Mouse (Mus musculus) layer of hippocampus, adult 8-10 months (tissue): ENCODE results near the gene Lancl2. TPM values are rescaled to one million over a fixed set of nuclear protein-coding genes. Genes with fewer than 3 reads are reported as not detected.

Experiments
- DNase-seq, 2 experiments: peaks; one replicate each; pipeline ENCODE4 v3.0.0; 2022; ENCODE audit warnings: low spot score in 2 of 2
- total RNA-seq, 4 experiments: library from RNA; stranded (reverse); gene quantifications; 2 replicates each; pipeline ENCODE4 v1.2.4; 2022

Gene Lancl2
- total RNA-seq, 4 experiments from 2014 or later: 74.9 to 80.8 (median 75.7) TPM

DNA sequence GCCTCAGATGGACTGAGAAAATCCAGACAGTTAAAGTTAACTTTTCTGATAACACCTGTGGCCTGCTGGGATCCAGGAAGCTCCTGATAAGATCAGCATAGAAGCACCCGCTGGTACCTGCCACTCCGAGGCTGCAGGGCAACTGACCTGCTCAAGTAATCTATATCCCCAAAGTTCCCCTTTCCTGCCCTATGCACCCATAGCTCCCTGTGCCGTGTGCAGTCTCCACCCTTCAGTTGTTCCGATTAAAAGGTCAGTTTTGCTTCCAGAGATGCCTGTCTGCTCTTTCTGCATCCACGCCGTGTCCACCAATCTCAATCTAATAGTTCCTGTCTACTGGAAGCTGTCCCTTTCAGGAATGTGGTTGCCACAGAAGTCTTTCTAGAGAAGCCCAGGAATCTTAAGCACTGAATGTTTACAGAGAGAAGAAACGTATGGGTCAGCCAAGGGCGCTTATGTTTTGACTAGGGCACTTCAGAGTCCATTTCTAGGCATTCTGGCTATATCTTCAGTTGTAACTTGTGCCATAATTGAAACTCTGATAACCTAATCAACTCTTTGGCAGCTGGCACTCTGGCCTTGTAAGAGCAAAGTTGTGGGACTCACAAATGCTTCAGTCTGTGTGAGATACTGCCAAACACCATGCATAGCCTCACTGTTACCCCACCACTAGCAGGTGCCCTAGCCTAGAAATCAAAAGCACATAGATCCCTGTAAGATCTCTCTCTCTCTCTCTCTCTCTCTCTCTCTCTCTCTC is 65.0 kb downstream of the Lancl2 start:
- DNase-seq: no peak

DNA sequence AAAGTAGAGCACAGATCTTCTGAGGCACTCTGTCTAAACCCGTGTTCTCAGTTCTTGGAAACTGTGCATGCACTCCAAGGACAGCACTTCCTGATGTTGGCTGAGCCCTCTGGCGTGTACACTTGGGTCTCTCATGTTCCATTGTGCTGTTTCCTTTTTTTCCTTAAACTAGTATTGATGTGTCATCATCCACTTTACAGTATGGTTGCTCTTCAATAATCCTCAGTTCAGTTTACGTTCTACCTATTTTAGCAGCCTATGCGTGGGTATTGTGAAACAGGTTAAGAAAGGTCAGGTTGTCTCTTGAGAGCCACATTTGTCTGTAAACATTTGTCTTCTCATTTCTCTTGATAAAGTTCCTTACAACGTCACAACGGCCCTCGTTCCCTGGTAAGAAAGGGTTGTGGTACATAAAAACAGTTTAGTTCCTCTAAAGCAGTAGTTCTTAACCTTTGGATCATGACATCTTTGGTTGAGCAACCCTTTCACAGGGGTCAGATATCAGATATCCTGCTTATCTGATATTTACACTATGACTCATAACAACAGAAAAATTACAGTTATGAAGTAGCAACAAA is 66.7 kb downstream of the Lancl2 start:
- no peak for DNase-seq

GRCm38 (mm10) chr6:57770467-57771190 is 68.3 kb downstream of the Lancl2 start:
- DNase-seq: no peak

DNA sequence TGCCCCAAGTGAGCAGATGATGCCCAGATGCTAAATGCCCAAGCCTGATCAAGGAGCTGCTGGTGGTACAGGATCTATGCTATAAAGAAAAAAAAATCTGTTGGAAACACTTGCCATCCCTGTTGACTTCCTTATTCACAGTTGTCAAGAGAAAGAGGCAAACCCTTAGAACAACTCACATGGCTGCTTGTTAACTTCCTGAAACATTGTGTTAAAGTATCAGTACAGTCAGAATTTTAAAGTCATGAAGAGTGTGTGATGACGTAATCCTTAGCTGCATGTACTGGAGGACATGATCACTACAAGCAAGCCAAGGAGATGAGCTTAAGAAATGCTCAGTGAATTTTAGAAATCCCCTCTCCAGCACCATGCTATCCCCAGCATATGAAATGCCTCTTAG is 71.5 kb downstream of the Lancl2 start:
- DNase-seq: no peak

DNA sequence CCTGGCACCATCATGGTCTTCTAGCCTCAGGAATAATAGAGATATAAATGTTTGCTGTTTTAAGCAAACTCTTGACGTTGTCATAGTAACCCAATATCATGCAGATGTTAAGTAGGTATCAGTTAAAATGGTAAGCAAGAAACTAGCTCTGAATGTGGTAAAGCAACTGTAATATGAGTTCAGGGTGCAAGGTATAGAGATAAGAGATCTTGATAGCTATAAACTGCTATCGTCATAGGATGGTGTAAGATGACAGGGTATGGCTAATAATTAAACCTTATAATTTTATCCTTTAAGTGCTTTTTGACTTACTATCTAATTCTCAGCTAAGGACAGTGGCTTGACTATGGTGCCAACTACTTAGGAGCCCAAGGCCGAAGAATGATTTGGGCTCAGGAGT is 78.0 kb downstream of the Lancl2 start:
- DNase-seq: no peak

DNA sequence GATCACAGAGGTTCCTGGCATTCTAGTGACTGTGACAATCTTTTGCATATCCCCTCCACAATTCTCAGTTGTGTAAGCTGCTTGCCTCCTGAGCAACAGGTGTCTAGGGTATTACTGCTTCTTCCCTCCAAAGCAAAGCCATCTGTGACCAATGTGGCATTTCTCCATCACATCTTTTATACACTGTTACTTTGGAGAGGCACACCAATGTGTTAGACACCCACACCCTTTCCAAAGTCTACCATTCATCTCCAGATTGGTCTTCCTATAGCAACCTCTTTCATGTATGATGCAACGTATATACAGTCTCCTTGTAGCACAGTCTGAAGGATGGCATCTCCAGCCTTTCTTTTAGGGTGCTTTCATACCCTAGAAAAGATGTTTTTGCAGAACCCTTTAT is 80.3 kb downstream of the Lancl2 start:
- DNase-seq: no peak

GRCm38 (mm10) chr6:57784251-57784650 is 81.9 kb downstream of the Lancl2 start:
- DNase-seq: no peak

DNA sequence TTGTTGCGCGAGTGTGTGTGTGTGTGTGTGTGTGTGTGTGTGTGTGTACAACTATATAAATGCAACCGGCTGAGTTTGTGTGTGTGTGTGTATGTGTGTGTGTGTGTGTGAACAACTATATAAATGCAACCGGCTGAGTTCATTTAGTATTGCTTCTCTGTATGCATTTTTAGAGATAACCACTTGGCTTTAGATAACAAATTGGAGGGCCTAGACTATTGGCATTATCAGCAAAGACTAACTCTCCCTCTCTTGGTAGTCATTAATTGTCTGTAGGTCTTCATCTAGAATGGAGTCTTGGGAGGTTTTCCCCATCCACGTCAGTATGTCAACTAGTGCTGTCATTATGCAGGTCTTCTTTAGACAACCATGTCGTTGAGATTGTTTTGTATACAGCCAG is 85.0 kb downstream of the Lancl2 start:
- DNase-seq: no peak

Other genes starting within 250 kb of the Lancl2 start
- gene Ppm1k, start 167.1 kb upstream of the Lancl2 start, total RNA-seq: 10 to 100 TPM; 71.1 to 92.2 (median 79.2) TPM
- 10 to 100 TPM in 3 of 4 experiments, 1 to 10 TPM in 1; 9.7 to 13.5 (median 11.4) TPM for gene Herc6, start 121.5 kb upstream of the Lancl2 start, total RNA-seq
- gene Pyurf, start 10.5 kb upstream of the Lancl2 start, total RNA-seq: 1 to 10 TPM; 7.5 to 8.8 (median 8.1) TPM
- gene Vopp1, start 122.6 kb downstream of the Lancl2 start, total RNA-seq: 10 to 100 TPM; 59.6 to 78.1 (median 72.4) TPM
- not detected for gene Vmn1r21, start 147.8 kb downstream of the Lancl2 start, total RNA-seq
- gene Vmn1r22, start 205.5 kb downstream of the Lancl2 start, total RNA-seq: not detected
- not detected for gene Vmn1r23, start 224.3 kb downstream of the Lancl2 start, total RNA-seq